10 mouse cellular contexts compared by ENCODE assay signal in genomic region chr7:19092381-19093173, GRCm38 (mm10). TPM values are rescaled to one million over a fixed set of nuclear protein-coding genes. Genes with fewer than 3 reads are reported as not detected.
DNase-seq lines count a peak whose midpoint lies in the region; ATAC-seq and TF ChIP-seq lines count a peak whose summit lies in the region.
"Had no signal": no experiment of that assay in that cellular context is flagged by ENCODE, and none has a peak within 500 bp of the region (broad histone marks: within the 10 kb centered on the region; RNA-seq: fewer than 3 reads in every experiment).

No protein-coding gene starts in this region.

- H3K9ac ChIP-seq in forebrain, embryonic 15.5 days (replicated peaks), result no peak overlapping the region; the same call in 1 of the 2 replicates
- 0 out of 2 replicates have a peak overlapping the region, but pooled peaks have one; percentile 18 for H3K9ac ChIP-seq in hindbrain, embryonic 12.5 days
- H3K9ac ChIP-seq in limb, embryonic 14.5 days (ENCODE audit: low read depth, low read length, severe bottlenecking), result peak overlapping the region; percentile 54
- no peak overlapping the region for H3K9ac ChIP-seq in midbrain, postnatal 0 days (replicated peaks; ENCODE audit: low read length, poor library complexity, severe bottlenecking)

- H3K27ac ChIP-seq in forebrain, embryonic 15.5 days (replicated peaks), result peak overlapping the region; percentile 49; the same call in 1 of the 2 replicates
- peak overlapping the region; percentile 92 for H3K27ac ChIP-seq in hindbrain, embryonic 12.5 days
- H3K27ac ChIP-seq in limb, embryonic 14.5 days (replicated peaks; ENCODE audit: low read depth, low read length), result peak overlapping the region; percentile 98
- H3K27ac ChIP-seq in midbrain, postnatal 0 days (ENCODE audit: low read depth, low read length), result no peak overlapping the region

- WGBS in forebrain, embryonic 15.5 days, result 5% methylated on average over 38 of the region's 38 CpGs
- 4% methylated on average over 38 of the region's 38 CpGs for WGBS in hindbrain, embryonic 12.5 days
- 3% methylated on average over 37 of the region's 38 CpGs for WGBS in limb, embryonic 14.5 days
- WGBS in midbrain, postnatal 0 days, result 14% methylated on average over 38 of the region's 38 CpGs

- peaks cover 69% of the 10 kb centered on the region for H3K4me1 ChIP-seq in erythroblast, embryonic 14.5 days (ENCODE audit: control insufficient read depth)
- H3K4me1 ChIP-seq in forebrain, embryonic 15.5 days, result peaks cover 46% of the 10 kb centered on the region
- H3K4me1 ChIP-seq in hindbrain, embryonic 12.5 days, result peaks cover 51% of the 10 kb centered on the region
- peaks cover 35% of the 10 kb centered on the region for H3K4me1 ChIP-seq in limb, embryonic 14.5 days (ENCODE audit: control insufficient read depth, insufficient read depth, low read length)
- peaks cover 14% of the 10 kb centered on the region for H3K4me1 ChIP-seq in midbrain, postnatal 0 days (ENCODE audit: insufficient read depth, low read length)

- DNase-seq in R1 (ENCODE audit: low read depth, low spot score), result peak; percentile 85
- DNase-seq in limb, embryonic 14.5 days (ENCODE audit: low spot score), result peak; percentile 81
- DNase-seq in midbrain, postnatal 0 days (ENCODE audit: low spot score), result peak; percentile 59

- no peak for ATAC-seq in erythroblast, adult 5-6 weeks (replicated peaks; ENCODE audit: low FRiP score, poor library complexity, severe bottlenecking)
- peak; percentile 57 for ATAC-seq in forebrain, embryonic 15.5 days (replicated peaks)
- ATAC-seq in hindbrain, embryonic 12.5 days (ENCODE audit: low FRiP score), result peak; percentile 62
- ATAC-seq in limb, embryonic 14.5 days (ENCODE audit: low FRiP score, low read depth), result peak; percentile 31
- ATAC-seq in midbrain, postnatal 0 days (ENCODE audit: low FRiP score), result no peak; the same call in 1 of the 2 replicates
- no peak for ATAC-seq in monocyte, adult 5-6 weeks (replicated peaks; ENCODE audit: insufficient number of reproducible peaks, low FRiP score, low TSS enrichment, poor library complexity, severe bottlenecking)

- H3K27me3 ChIP-seq in erythroblast, embryonic 14.5 days (ENCODE audit: control insufficient read depth), result peaks cover 52% of the 10 kb centered on the region
- H3K27me3 ChIP-seq in forebrain, embryonic 15.5 days, result no peaks in the 10 kb centered on the region
- peaks cover 33% of the 10 kb centered on the region for H3K27me3 ChIP-seq in hindbrain, embryonic 12.5 days
- no peaks in the 10 kb centered on the region for H3K27me3 ChIP-seq in limb, embryonic 14.5 days (ENCODE audit: control insufficient read depth, insufficient read depth, low read length)
- peaks cover 8% of the 10 kb centered on the region for H3K27me3 ChIP-seq in midbrain, postnatal 0 days (ENCODE audit: insufficient read depth, low read length)

- H3K4me3 ChIP-seq in erythroblast, embryonic 14.5 days (replicated peaks), result peak overlapping the region; percentile 74
- H3K4me3 ChIP-seq in forebrain, embryonic 15.5 days, result peak overlapping the region; percentile 59
- peak overlapping the region; percentile 56 for H3K4me3 ChIP-seq in hindbrain, embryonic 12.5 days
- peak overlapping the region; percentile 79 for H3K4me3 ChIP-seq in limb, embryonic 14.5 days (replicated peaks; ENCODE audit: low read length)
- no peak overlapping the region for H3K4me3 ChIP-seq in midbrain, postnatal 0 days (ENCODE audit: low read depth, low read length)

- no peaks in the 10 kb centered on the region for H3K9me3 ChIP-seq in erythroblast, embryonic 14.5 days (ENCODE audit: control insufficient read depth, low read length)
- no peaks in the 10 kb centered on the region for H3K9me3 ChIP-seq in forebrain, embryonic 15.5 days
- H3K9me3 ChIP-seq in hindbrain, embryonic 12.5 days (replicated peaks), result no peaks in the 10 kb centered on the region
- H3K9me3 ChIP-seq in limb, embryonic 14.5 days (ENCODE audit: control insufficient read depth, low read length), result no peaks in the 10 kb centered on the region
- no peaks in the 10 kb centered on the region for H3K9me3 ChIP-seq in midbrain, postnatal 0 days (ENCODE audit: low read length)

- H3K36me3 ChIP-seq in erythroblast, embryonic 14.5 days (ENCODE audit: control insufficient read depth), result peaks cover 11% of the 10 kb centered on the region
- peaks cover 24% of the 10 kb centered on the region for H3K36me3 ChIP-seq in forebrain, embryonic 15.5 days
- peaks cover 24% of the 10 kb centered on the region for H3K36me3 ChIP-seq in hindbrain, embryonic 12.5 days
- H3K36me3 ChIP-seq in limb, embryonic 14.5 days (ENCODE audit: control insufficient read depth, insufficient read depth, low read length), result peaks cover 39% of the 10 kb centered on the region
- H3K36me3 ChIP-seq in midbrain, postnatal 0 days (ENCODE audit: insufficient read depth, low read length), result peaks cover 20% of the 10 kb centered on the region

- TF ChIP-seq CTCF in midbrain, postnatal 0 days (IDR thresholded peaks at IDR 0.05), result no peak

- H3K4me2 ChIP-seq in forebrain, embryonic 15.5 days (replicated peaks), result peak overlapping the region; percentile 99
- H3K4me2 ChIP-seq in hindbrain, embryonic 12.5 days (replicated peaks), result peak overlapping the region; percentile 89
- H3K4me2 ChIP-seq in limb, embryonic 14.5 days (replicated peaks; ENCODE audit: low read depth, low read length, severe bottlenecking), result peak overlapping the region; percentile 84
- H3K4me2 ChIP-seq in midbrain, postnatal 0 days (ENCODE audit: low read depth, low read length, poor library complexity, severe bottlenecking), result peak overlapping the region; percentile 98; the same call in 1 of the 2 replicates

- TF ChIP-seq POLR2A in limb, embryonic 14.5 days (IDR thresholded peaks at IDR 0.05; ENCODE audit: borderline replicate concordance, extremely low read depth, insufficient read depth, insufficient read length), result no peak

RNA-seq across cellular contexts. Expression of gene Six5, which starts 1.8 kb away (rescaled TPM):
- 0.23 and 0.34 TPM in 2 replicates for polyA plus RNA-seq in erythroblast, embryonic 14.5 days (2012)
- total RNA-seq in erythroblast, adult 5-6 weeks (2015; ENCODE audit: low replicate concordance), result 0.42 TPM in 1 of 2 replicates, not detected in the other
- not detected in 2 replicates for total RNA-seq in erythroblast, adult 5-6 weeks (2017; ENCODE audit: low replicate concordance)
- polyA plus RNA-seq in forebrain, embryonic 15.5 days (2015; fragmentation: Nextera tagmentation; extraction: Ambion mirVana), result 2.3 and 2.4 TPM in 2 replicates
- polyA plus RNA-seq in hindbrain, embryonic 12.5 days (2016; fragmentation: Nextera tagmentation; extraction: Ambion mirVana), result 9.1 and 9.7 TPM in 2 replicates
- 103 and 157 TPM in 2 replicates for polyA plus RNA-seq in limb, embryonic 14.5 days (2012; rRNA removed)
- 19.1 and 20.3 TPM in 2 replicates for polyA plus RNA-seq in limb, embryonic 14.5 days (2014; fragmentation: Nextera tagmentation; extraction: Ambion mirVana)
- 5.4 and 8.2 TPM in 2 replicates for total RNA-seq in midbrain, postnatal 0 days (2014; rRNA removed)
- polyA plus RNA-seq in midbrain, postnatal 0 days (2015; fragmentation: Nextera tagmentation; extraction: Ambion mirVana), result 1.2 and 1.4 TPM in 2 replicates
- not detected in 3 replicates for total RNA-seq in monocyte, adult 5-6 weeks (2017)

RNA-seq across cellular contexts. Expression of gene Dmpk, which starts 8.9 kb away (rescaled TPM):
- 6.0 TPM in 2 replicates for polyA plus RNA-seq in erythroblast, embryonic 14.5 days (2012)
- 3.8 TPM in 1 of 2 replicates, not detected in the other for total RNA-seq in erythroblast, adult 5-6 weeks (2015; ENCODE audit: low replicate concordance)
- total RNA-seq in erythroblast, adult 5-6 weeks (2017; ENCODE audit: low replicate concordance), result 4.3 and 6.0 TPM in 2 replicates
- 8.8 and 11.2 TPM in 2 replicates for polyA plus RNA-seq in forebrain, embryonic 15.5 days (2015; fragmentation: Nextera tagmentation; extraction: Ambion mirVana)
- 13.4 and 14.6 TPM in 2 replicates for polyA plus RNA-seq in hindbrain, embryonic 12.5 days (2016; fragmentation: Nextera tagmentation; extraction: Ambion mirVana)
- 143 and 177 TPM in 2 replicates for polyA plus RNA-seq in limb, embryonic 14.5 days (2012; rRNA removed)
- polyA plus RNA-seq in limb, embryonic 14.5 days (2014; fragmentation: Nextera tagmentation; extraction: Ambion mirVana), result 33.1 and 37.1 TPM in 2 replicates
- 12.3 and 32.1 TPM in 2 replicates for total RNA-seq in midbrain, postnatal 0 days (2014; rRNA removed)
- 4.0 and 5.1 TPM in 2 replicates for polyA plus RNA-seq in midbrain, postnatal 0 days (2015; fragmentation: Nextera tagmentation; extraction: Ambion mirVana)
- 0.97 to 1.5 TPM in 2 of 3 replicates, not detected in the other for total RNA-seq in monocyte, adult 5-6 weeks (2017)

RNA-seq across cellular contexts. Expression of gene Dmwd, which starts 16.6 kb away (rescaled TPM):
- 8.5 and 10.2 TPM in 2 replicates for polyA plus RNA-seq in erythroblast, embryonic 14.5 days (2012)
- 1.9 and 3.1 TPM in 2 replicates for total RNA-seq in erythroblast, adult 5-6 weeks (2015; ENCODE audit: low replicate concordance)
- 1.0 and 2.6 TPM in 2 replicates for total RNA-seq in erythroblast, adult 5-6 weeks (2017; ENCODE audit: low replicate concordance)
- polyA plus RNA-seq in forebrain, embryonic 15.5 days (2015; fragmentation: Nextera tagmentation; extraction: Ambion mirVana), result 32.0 and 35.1 TPM in 2 replicates
- polyA plus RNA-seq in hindbrain, embryonic 12.5 days (2016; fragmentation: Nextera tagmentation; extraction: Ambion mirVana), result 20.1 and 23.6 TPM in 2 replicates
- 126 and 167 TPM in 2 replicates for polyA plus RNA-seq in limb, embryonic 14.5 days (2012; rRNA removed)
- polyA plus RNA-seq in limb, embryonic 14.5 days (2014; fragmentation: Nextera tagmentation; extraction: Ambion mirVana), result 21.8 and 26.5 TPM in 2 replicates
- 134 and 136 TPM in 2 replicates for total RNA-seq in midbrain, postnatal 0 days (2014; rRNA removed)
- 33.1 and 35.4 TPM in 2 replicates for polyA plus RNA-seq in midbrain, postnatal 0 days (2015; fragmentation: Nextera tagmentation; extraction: Ambion mirVana)
- 0.39 to 3.2 TPM (median 0.43 TPM) in 3 replicates for total RNA-seq in monocyte, adult 5-6 weeks (2017)

RNA-seq across cellular contexts. Expression of gene Gm4969, which starts 25.6 kb away (rescaled TPM):
- 0.05 TPM in 1 of 2 replicates, not detected in the other for polyA plus RNA-seq in erythroblast, embryonic 14.5 days (2012)
- not detected in 2 replicates for total RNA-seq in erythroblast, adult 5-6 weeks (2015; ENCODE audit: low replicate concordance)
- total RNA-seq in erythroblast, adult 5-6 weeks (2017; ENCODE audit: low replicate concordance), result 0.28 TPM in 1 of 2 replicates, not detected in the other
- 3.6 and 3.8 TPM in 2 replicates for polyA plus RNA-seq in forebrain, embryonic 15.5 days (2015; fragmentation: Nextera tagmentation; extraction: Ambion mirVana)
- 1.8 TPM in 2 replicates for polyA plus RNA-seq in hindbrain, embryonic 12.5 days (2016; fragmentation: Nextera tagmentation; extraction: Ambion mirVana)
- polyA plus RNA-seq in limb, embryonic 14.5 days (2012; rRNA removed), result 7.0 and 7.7 TPM in 2 replicates
- polyA plus RNA-seq in limb, embryonic 14.5 days (2014; fragmentation: Nextera tagmentation; extraction: Ambion mirVana), result 2.5 and 4.0 TPM in 2 replicates
- 9.4 and 9.6 TPM in 2 replicates for total RNA-seq in midbrain, postnatal 0 days (2014; rRNA removed)
- polyA plus RNA-seq in midbrain, postnatal 0 days (2015; fragmentation: Nextera tagmentation; extraction: Ambion mirVana), result 12.7 and 12.9 TPM in 2 replicates
- total RNA-seq in monocyte, adult 5-6 weeks (2017), result not detected in 3 replicates
- polyA plus RNA-seq: C2C12; large intestine, adult 2 months had no signal

RNA-seq across cellular contexts. Expression of gene Fbxo46, which starts 27.1 kb away (rescaled TPM):
- 1.9 TPM in 2 replicates for polyA plus RNA-seq in erythroblast, embryonic 14.5 days (2012)
- 0.21 and 0.77 TPM in 2 replicates for total RNA-seq in erythroblast, adult 5-6 weeks (2015; ENCODE audit: low replicate concordance)
- total RNA-seq in erythroblast, adult 5-6 weeks (2017; ENCODE audit: low replicate concordance), result 2.1 and 2.5 TPM in 2 replicates
- polyA plus RNA-seq in forebrain, embryonic 15.5 days (2015; fragmentation: Nextera tagmentation; extraction: Ambion mirVana), result 23.4 and 25.4 TPM in 2 replicates
- polyA plus RNA-seq in hindbrain, embryonic 12.5 days (2016; fragmentation: Nextera tagmentation; extraction: Ambion mirVana), result 20.9 TPM in 2 replicates
- 10.6 and 14.6 TPM in 2 replicates for polyA plus RNA-seq in limb, embryonic 14.5 days (2012; rRNA removed)
- polyA plus RNA-seq in limb, embryonic 14.5 days (2014; fragmentation: Nextera tagmentation; extraction: Ambion mirVana), result 9.9 and 11.2 TPM in 2 replicates
- 19.8 and 20.6 TPM in 2 replicates for total RNA-seq in midbrain, postnatal 0 days (2014; rRNA removed)
- 9.9 and 11.6 TPM in 2 replicates for polyA plus RNA-seq in midbrain, postnatal 0 days (2015; fragmentation: Nextera tagmentation; extraction: Ambion mirVana)
- 6.7 to 11.5 TPM (median 7.1 TPM) in 3 replicates for total RNA-seq in monocyte, adult 5-6 weeks (2017)

Comparison
In these comparisons a context has a peak if more than half of its experiments do, and no peak if none do; other contexts are left out.
1. ATAC-seq: peak in forebrain, embryonic 15.5 days (single experiment), hindbrain, embryonic 12.5 days (single experiment) and limb, embryonic 14.5 days (single experiment); none in erythroblast, adult 5-6 weeks (single experiment), midbrain, postnatal 0 days (single experiment) and monocyte, adult 5-6 weeks (single experiment).
2. H3K9ac ChIP-seq: peak in hindbrain, embryonic 12.5 days (single experiment) and limb, embryonic 14.5 days (single experiment); none in forebrain, embryonic 15.5 days (single experiment) and midbrain, postnatal 0 days (single experiment).
3. Peak in every context shown above with its lines, with median percentiles within 50 percentile points of each other: DNase-seq and H3K4me2 ChIP-seq.